Mouse (Mus musculus) WW6 (cell line): ENCODE measurements around the gene Cenps.
A peak's percentile ranks its signal among the peaks of the same experiment; 100 is the strongest.
"Not testable (repeated sequence)": the region's sequence is repeated elsewhere in the genome, so short reads cannot be mapped to it uniquely, and the experiment has no call there.

Experiments used
- DNase-seq: peaks from one replicate; pipeline ENCODE4 v3.0.0-alpha.2; 2013; ENCODE audit warnings: low read depth, low spot score

The Cenps gene

DNA sequence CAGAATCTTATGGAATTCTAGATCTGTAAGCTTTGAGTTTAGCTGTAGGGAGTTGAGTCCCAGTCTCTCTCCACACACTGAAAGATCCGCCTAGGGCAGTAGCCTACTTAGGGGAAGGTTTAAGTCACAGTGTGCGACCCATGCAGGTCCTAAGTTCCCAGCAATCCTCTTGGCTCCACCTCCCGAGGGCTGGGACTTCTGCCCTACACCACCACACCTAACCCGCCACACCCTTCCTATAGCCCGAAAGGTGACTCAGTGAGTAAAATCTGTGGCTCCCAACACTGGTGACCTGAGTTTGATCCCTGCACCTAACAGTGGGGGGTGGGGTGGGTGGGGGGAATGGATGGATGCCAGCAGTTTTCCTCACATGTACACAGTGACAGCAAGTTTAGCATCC is 14.0 kb downstream of the Cenps start:
- DNase-seq, result peak; percentile 38

DNA sequence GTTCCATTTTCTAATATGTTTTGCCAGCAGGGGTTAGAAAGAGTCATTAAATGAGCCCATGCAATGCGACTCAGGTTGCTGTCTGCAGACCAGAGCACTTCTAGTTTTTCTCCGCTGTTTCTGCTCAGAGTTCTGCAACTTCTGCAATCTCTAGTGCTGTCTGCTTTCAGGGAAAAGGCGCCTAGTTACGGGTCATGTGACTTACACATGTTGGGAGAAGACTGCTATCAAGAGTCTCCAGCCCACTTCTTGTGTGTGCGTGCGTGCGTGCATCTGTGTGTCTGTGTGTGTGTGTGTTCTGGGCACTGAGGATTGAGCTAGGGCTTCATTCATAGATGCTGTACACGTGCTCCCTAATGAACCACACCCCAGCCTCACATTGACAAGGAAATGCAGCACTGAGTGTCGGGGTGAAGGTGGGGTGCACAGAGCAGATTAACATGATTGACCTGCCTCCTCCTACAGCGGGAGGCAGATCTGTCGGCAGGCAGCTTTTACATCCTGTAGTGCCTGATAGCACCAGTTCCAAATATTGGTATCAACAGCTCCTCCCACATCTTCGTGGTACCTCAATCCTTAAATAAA is 17.4 kb downstream of the Cenps start:
- not testable (repeated sequence) for DNase-seq

GRCm38 (mm10) chr4:149103875-149104561 is 33.4 kb downstream of the Cenps start, which contains the start of gene Dffa:
Dffa (plus strand) TSS chr4:149104146.
- peak; percentile 68 for DNase-seq

GRCm38 (mm10) chr4:149101456-149101855 is 36.0 kb downstream of the Cenps start:
- no peak for DNase-seq

- not testable (repeated sequence) for DNase-seq
These were observed 37.0 kb downstream of the Cenps start for GRCm38 (mm10) chr4:149100449-149100848.

GRCm38 (mm10) chr4:149099369-149100017 is 37.9 kb downstream of the Cenps start, which contains the start of gene Pex14:
Pex14 (minus strand) TSS chr4:149099876.
- peak; percentile 56 for DNase-seq

DNA sequence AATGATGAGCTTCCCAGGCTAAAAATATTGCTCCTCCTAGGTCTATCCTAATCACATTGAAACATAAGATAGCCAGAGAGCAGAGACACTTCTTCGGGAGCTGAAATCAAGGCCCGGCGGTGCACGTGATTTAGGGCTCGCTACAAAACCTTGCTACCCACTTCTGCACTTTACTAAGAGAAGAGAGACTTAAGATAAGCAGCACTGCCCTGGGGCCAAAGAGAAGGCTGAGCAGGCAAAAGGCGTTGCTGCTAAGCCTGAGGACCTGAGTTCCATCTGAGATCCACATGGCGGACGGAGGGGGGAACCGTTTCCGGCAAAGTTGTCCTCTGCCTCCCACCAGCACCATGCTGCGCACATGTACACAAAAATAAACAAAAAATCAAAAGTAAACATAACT is 38.9 kb downstream of the Cenps start:
- no peak for DNase-seq

- no peak for DNase-seq
These were observed 39.5 kb downstream of the Cenps start for GRCm38 (mm10) chr4:149097956-149098355.

- no peak for DNase-seq
These were observed 46.1 kb downstream of the Cenps start for GRCm38 (mm10) chr4:149091364-149091763.

DNA sequence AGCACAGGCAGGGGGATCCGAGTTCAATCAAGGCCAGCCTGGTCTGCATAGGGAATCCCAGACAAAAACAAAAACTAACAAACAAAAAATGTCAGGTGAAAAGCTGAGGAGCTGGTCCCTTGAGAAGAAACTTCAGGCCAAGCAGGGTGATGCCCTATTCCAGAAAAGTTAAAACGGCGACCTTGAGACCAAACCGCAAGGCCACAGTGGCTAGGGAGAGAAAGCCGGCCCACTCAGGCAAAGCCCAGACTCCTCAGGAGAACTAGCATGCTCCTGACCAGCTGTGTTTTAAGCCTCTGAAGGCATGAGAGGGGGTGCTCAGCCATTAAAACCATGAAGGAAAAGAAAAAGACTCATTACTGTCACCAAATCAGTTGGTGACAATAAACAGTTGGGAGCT is 52.0 kb downstream of the Cenps start:
- DNase-seq, result no peak

DNA sequence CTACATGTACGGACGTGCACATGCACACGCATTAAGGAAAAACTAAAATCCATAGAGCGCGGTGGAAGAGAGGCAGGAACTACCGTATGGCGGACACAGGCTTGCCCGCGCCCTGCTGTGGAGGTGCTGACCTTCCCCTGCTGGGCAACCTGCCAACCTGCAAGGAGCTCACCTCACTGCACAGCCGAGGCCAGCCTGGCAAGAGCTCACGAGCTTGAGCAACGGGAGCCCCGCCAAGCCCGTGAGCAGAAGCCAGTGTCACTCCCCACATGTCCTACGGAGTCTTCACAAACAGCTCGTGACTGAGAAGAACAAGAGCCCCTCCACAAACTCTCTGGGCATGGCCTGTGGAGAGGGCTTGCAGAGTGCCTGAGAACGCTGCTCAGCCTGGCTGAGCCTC is 55.9 kb downstream of the Cenps start:
- no peak for DNase-seq

DNA sequence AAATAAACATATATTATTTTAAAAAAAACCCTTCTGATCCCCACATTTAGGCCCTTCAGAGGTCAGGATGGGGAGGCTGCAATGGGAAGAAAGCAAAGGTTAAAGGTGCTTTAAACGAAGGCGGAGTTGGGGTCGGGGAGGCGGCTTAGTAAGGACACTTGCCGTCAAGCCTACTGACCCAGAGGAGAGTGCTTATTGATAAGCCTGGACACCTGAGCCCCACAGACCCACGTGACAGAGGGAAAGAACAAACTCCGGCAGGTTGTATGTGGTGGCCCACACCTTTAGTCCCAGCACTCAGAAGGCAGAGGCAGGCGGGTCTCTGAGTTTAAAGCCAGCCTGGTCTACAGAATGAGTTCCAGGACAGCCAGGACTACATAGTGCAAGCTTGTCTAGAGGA is 57.3 kb downstream of the Cenps start:
- no peak for DNase-seq

DNA sequence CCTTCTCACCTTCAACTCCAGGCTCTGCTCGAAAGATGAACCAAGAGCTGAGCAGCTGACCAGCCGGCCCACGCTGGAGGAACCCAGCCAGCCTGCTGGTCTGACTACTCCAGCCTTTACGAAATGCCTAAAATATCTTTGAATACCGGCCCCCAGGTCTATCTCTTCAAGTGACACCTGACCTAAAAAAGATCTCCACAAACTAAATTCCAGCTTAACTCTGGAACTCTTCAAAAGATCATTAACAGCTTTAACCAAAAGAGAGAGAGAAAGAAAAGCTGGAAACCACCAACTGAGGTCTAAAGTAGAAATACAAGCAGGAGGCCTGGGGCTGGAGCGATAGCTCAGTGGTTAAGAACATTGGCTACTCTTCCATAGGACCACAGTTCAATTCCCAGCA is 57.8 kb downstream of the Cenps start:
- DNase-seq, result no peak

DNA sequence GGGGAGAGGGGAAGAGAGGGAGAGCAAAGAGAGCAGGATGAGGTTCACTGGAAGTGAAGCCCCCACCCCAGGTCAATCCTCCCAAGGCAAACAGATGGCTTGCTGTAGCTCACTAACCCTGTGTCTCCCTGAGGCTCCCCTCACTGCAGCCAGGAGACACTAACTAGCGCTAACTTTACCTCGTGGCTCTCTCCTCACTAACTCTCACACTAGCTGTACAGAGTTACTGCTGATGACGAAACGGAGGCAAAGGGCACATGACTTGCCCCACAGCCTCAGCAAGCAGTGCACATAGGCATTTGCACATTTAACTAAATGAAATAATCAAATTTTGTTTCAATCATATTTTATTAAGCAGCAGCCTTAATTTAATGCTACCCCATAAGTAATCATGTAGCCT is 59.2 kb downstream of the Cenps start:
- no peak for DNase-seq
